Mouse (Mus musculus) bone marrow, adult 2 months (tissue): Measurements from ENCODE around the gene Acat3.

Experiments used
- CTCF ChIP-seq: fragments of 200-500 bp; IDR thresholded peaks from 2 replicates; pipeline ENCODE4 v1.5.1; 2011; ENCODE audit warnings: low read length, control low read depth; ENCODE audit not compliant: control insufficient read depth, insufficient read depth
- POLR2A ChIP-seq: fragments of 200-500 bp; IDR thresholded peaks from 2 replicates; pipeline ENCODE4 v1.6.1; 2011; ENCODE audit warnings: low read depth, mild to moderate bottlenecking, control low read depth, low read length, borderline replicate concordance; ENCODE audit not compliant: control insufficient read depth

DNA sequence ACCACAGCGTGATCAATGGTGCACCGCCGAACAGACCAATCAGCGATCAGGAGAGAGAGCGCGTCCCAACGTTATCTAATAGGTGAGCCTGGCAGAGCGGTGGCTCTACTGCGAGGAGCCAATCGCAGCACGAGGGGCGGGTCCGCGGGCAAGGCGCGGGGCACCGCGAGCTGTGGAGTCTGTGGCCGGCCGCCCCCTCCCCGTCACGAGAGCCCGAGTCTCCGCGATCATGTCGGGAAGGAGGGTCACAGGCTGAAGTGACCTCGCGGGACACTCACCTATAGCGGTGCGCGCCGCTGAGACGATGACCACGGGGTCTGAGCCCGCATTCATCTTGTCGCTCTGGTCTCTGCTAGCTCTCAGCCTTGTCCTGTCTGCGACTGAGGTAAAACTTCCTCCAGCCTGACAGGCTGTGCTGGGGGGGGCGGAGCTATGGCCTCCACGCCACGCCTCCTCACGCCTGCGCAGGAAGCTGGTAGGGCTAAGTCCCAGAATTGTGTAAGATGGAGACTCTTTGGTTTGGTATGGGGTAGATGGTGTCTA is 20.0 kb upstream of the Acat3 start, which contains the start of gene Acat2:
- TF ChIP-seq CTCF (peak; percentile 6; the same call in 1 of the 2 replicates), POLR2A (peak; percentile 94)
